Mouse (Mus musculus) ES-E14 (cell line): ENCODE results near the gene Slc29a4.

Source experiments
- CHD2 ChIP-seq: IDR thresholded peaks from 2 replicates; pipeline ENCODE4 v1.6.1; 2014; ENCODE audit warnings: mild to moderate bottlenecking, low read depth, low read length, inconsistent platforms
- ZC3H11A ChIP-seq: IDR thresholded peaks from 2 replicates; pipeline ENCODE4 v1.6.1; 2012; ENCODE audit warnings: low read depth, mild to moderate bottlenecking, inconsistent platforms, low read length, borderline replicate concordance

DNA sequence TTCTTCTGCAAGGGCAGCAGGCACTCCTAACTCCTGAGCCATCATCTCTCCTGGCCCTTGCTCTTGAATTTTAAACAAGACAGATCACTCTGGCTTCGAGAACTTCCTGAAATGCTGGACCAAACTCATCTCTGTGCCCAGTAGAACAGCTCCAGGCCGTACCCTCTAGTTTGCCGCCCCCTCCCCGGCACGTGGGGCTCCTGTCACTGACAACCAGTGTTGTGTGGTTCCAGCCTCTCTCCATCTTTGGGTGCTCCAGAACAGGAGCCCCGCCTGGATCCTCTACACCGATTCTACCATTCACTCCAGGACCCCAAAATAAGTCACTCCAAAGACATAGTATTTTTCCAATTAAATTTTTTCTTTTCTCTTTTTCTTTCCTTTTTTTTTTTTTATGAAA lies 32.0 kb downstream of the Slc29a4 start:
- no peak for TF ChIP-seq CHD2
- TF ChIP-seq ZC3H11A: no peak
